In the genomic region with DNA sequence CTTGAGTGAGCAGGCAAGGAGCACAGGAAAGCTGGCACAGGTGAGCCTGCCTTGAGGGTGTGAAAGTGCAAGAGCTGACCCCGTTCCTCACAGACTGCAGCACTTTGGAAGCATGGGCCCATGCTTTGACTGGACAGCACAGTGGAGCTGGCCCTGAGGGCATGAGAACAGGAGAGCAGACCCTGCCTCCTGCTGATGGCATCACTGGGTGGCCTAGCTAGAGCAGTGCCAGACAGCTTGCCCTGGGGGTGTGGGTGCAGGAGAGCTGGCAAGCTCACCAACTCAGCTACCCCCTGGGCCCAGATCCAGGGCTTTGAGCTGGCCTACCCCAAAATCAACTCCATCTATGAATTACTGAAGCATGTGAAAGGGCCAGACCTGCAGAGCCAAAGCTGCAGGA, we compare ENCODE assay signal across 26 mouse cellular contexts. TPM values are rescaled to one million over a fixed set of nuclear protein-coding genes. Genes with fewer than 3 reads are reported as not detected.
A peak's percentile ranks its signal among the peaks of the same experiment; 100 is the strongest.
DNase-seq lines count a peak whose midpoint lies in the region; ATAC-seq lines count a peak whose summit lies in the region.
"Had no signal": no experiment of that assay in that cellular context is flagged by ENCODE, and none has a peak within 500 bp of the region (broad histone marks: within the 10 kb centered on the region; RNA-seq: fewer than 3 reads in every experiment).

No protein-coding gene starts in this region.

- no peak overlapping the region for H3K4me3 ChIP-seq in forebrain, embryonic 15.5 days
- H3K4me3 ChIP-seq in forebrain, embryonic 14.5 days (ENCODE audit: low read depth, low read length), result no peak overlapping the region
- H3K4me3 ChIP-seq in intestine, embryonic 14.5 days (ENCODE audit: low read depth, low read length), result no peak overlapping the region
- H3K4me3 ChIP-seq in intestine, embryonic 15.5 days (replicated peaks), result no peak overlapping the region
- H3K4me3 ChIP-seq in kidney, embryonic 16.5 days (ENCODE audit: low read length), result no peak overlapping the region
- H3K4me3 ChIP-seq in kidney, embryonic 15.5 days (replicated peaks), result no peak overlapping the region
- H3K4me3 ChIP-seq: embryonic facial prominence, embryonic 13.5 days; embryonic facial prominence, embryonic 15.5 days; erythroblast, embryonic 14.5 days; forebrain, embryonic 10.5 days; forebrain, embryonic 12.5 days had no signal

- peak; percentile 53; the same call in 1 of the 2 replicates for ATAC-seq in forebrain, embryonic 15.5 days (replicated peaks)
- ATAC-seq in forebrain, embryonic 14.5 days, result no peak; the same call in 1 of the 2 replicates
- no peak for ATAC-seq in intestine, embryonic 14.5 days (replicated peaks; ENCODE audit: low FRiP score, low TSS enrichment, low read depth)
- no peak for ATAC-seq in intestine, embryonic 15.5 days
- ATAC-seq in kidney, embryonic 16.5 days (ENCODE audit: low FRiP score, low TSS enrichment), result no peak
- no peak for ATAC-seq in kidney, embryonic 15.5 days (replicated peaks; ENCODE audit: low FRiP score)
- ATAC-seq: CD4-positive, CD25-positive, alpha-beta regulatory T cell, adult 4 months; forebrain, embryonic 16.5 days had no signal

- H3K9ac ChIP-seq in forebrain, embryonic 15.5 days (replicated peaks), result no peak overlapping the region
- no peak overlapping the region for H3K9ac ChIP-seq in forebrain, embryonic 14.5 days (ENCODE audit: low read length)
- no peak overlapping the region for H3K9ac ChIP-seq in intestine, embryonic 14.5 days (ENCODE audit: low read length)
- no peak overlapping the region for H3K9ac ChIP-seq in intestine, embryonic 15.5 days
- no peak overlapping the region for H3K9ac ChIP-seq in kidney, embryonic 16.5 days (replicated peaks; ENCODE audit: low read length)
- no peak overlapping the region for H3K9ac ChIP-seq in kidney, embryonic 15.5 days
- H3K9ac ChIP-seq: embryonic facial prominence, embryonic 13.5 days; embryonic facial prominence, embryonic 15.5 days; forebrain, embryonic 12.5 days had no signal

- peaks cover 3% of the 10 kb centered on the region; the same call in 1 of the 2 replicates for H3K4me1 ChIP-seq in forebrain, embryonic 15.5 days
- H3K4me1 ChIP-seq in forebrain, embryonic 14.5 days (ENCODE audit: control insufficient read depth, insufficient read depth, low read length), result no peaks in the 10 kb centered on the region
- H3K4me1 ChIP-seq in intestine, embryonic 14.5 days (replicated peaks; ENCODE audit: control insufficient read depth, insufficient read depth, low read length), result no peaks in the 10 kb centered on the region
- H3K4me1 ChIP-seq in intestine, embryonic 15.5 days (replicated peaks), result no peaks in the 10 kb centered on the region
- H3K4me1 ChIP-seq in kidney, embryonic 16.5 days (ENCODE audit: insufficient read depth, low read length), result no peaks in the 10 kb centered on the region
- no peaks in the 10 kb centered on the region for H3K4me1 ChIP-seq in kidney, embryonic 15.5 days
- H3K4me1 ChIP-seq: embryonic facial prominence, embryonic 13.5 days; embryonic facial prominence, embryonic 15.5 days; forebrain, embryonic 10.5 days; forebrain, embryonic 12.5 days had no signal

- H3K27ac ChIP-seq in forebrain, embryonic 15.5 days (replicated peaks), result no peak overlapping the region
- no peak overlapping the region for H3K27ac ChIP-seq in forebrain, embryonic 14.5 days (ENCODE audit: low read depth, low read length)
- H3K27ac ChIP-seq in intestine, embryonic 14.5 days (ENCODE audit: low read depth), result no peak overlapping the region
- no peak overlapping the region for H3K27ac ChIP-seq in intestine, embryonic 15.5 days
- 0 out of 2 replicates have a peak overlapping the region, but pooled peaks have one; percentile 10 for H3K27ac ChIP-seq in kidney, embryonic 16.5 days (ENCODE audit: low read length)
- H3K27ac ChIP-seq in kidney, embryonic 15.5 days, result no peak overlapping the region
- H3K27ac ChIP-seq: embryonic facial prominence, embryonic 13.5 days; embryonic facial prominence, embryonic 15.5 days; forebrain, embryonic 10.5 days; forebrain, embryonic 12.5 days had no signal

- WGBS in forebrain, embryonic 15.5 days, result 78% methylated on average over 1 of the region's 1 CpGs
- 85% methylated on average over 1 of the region's 1 CpGs for WGBS in forebrain, embryonic 14.5 days
- WGBS in intestine, embryonic 14.5 days, result 86% methylated on average over 1 of the region's 1 CpGs
- 94% methylated on average over 1 of the region's 1 CpGs for WGBS in intestine, embryonic 15.5 days
- 76% methylated on average over 1 of the region's 1 CpGs for WGBS in kidney, embryonic 16.5 days
- WGBS in kidney, embryonic 15.5 days, result 79% methylated on average over 1 of the region's 1 CpGs

- H3K27me3 ChIP-seq in forebrain, embryonic 15.5 days, result no peaks in the 10 kb centered on the region
- H3K27me3 ChIP-seq in forebrain, embryonic 14.5 days (replicated peaks; ENCODE audit: control insufficient read depth, insufficient read depth, low read length), result no peaks in the 10 kb centered on the region
- no peaks in the 10 kb centered on the region for H3K27me3 ChIP-seq in intestine, embryonic 14.5 days (replicated peaks; ENCODE audit: control insufficient read depth, insufficient read depth, low read length)
- no peaks in the 10 kb centered on the region for H3K27me3 ChIP-seq in intestine, embryonic 15.5 days (replicated peaks)
- no peaks in the 10 kb centered on the region for H3K27me3 ChIP-seq in kidney, embryonic 16.5 days (ENCODE audit: insufficient read depth, low read length)
- H3K27me3 ChIP-seq in kidney, embryonic 15.5 days, result no peaks in the 10 kb centered on the region
- H3K27me3 ChIP-seq: CH12.LX; embryonic facial prominence, embryonic 13.5 days; embryonic facial prominence, embryonic 15.5 days; forebrain, embryonic 12.5 days had no signal

- H3K9me3 ChIP-seq in forebrain, embryonic 15.5 days, result no peaks in the 10 kb centered on the region
- no peaks in the 10 kb centered on the region for H3K9me3 ChIP-seq in forebrain, embryonic 14.5 days (replicated peaks; ENCODE audit: control insufficient read depth, low read length)
- no peaks in the 10 kb centered on the region for H3K9me3 ChIP-seq in intestine, embryonic 14.5 days (ENCODE audit: control insufficient read depth, low read length)
- H3K9me3 ChIP-seq in intestine, embryonic 15.5 days, result no peaks in the 10 kb centered on the region
- H3K9me3 ChIP-seq in kidney, embryonic 16.5 days (ENCODE audit: low read length), result no peaks in the 10 kb centered on the region
- no peaks in the 10 kb centered on the region for H3K9me3 ChIP-seq in kidney, embryonic 15.5 days (replicated peaks)
- H3K9me3 ChIP-seq: embryonic facial prominence, embryonic 13.5 days; embryonic facial prominence, embryonic 15.5 days; forebrain, embryonic 10.5 days; forebrain, embryonic 12.5 days; G1E had no signal

- DNase-seq in forebrain, embryonic 14.5 days (ENCODE audit: low spot score), result no peak
- peak; percentile 20 for DNase-seq in intestine, embryonic 14.5 days (ENCODE audit: low spot score)
- DNase-seq: adrenal gland, adult 2 months; adrenal gland, postnatal 10 days; adrenal gland, postnatal 25 days; B cell, adult 2 months; cerebellum, adult 11 months; cerebellum, adult 18-20 months; cerebellum, adult 8-10 months; cerebellum, adult 9-11 months; cerebellum, postnatal 14 days; cerebellum, postnatal 36 days; embryo, embryonic 11 days had no signal

- peaks cover 73% of the 10 kb centered on the region for H3K36me3 ChIP-seq in forebrain, embryonic 15.5 days
- peaks cover 76% of the 10 kb centered on the region for H3K36me3 ChIP-seq in forebrain, embryonic 14.5 days (ENCODE audit: control insufficient read depth, insufficient read depth, low read length)
- peaks cover 84% of the 10 kb centered on the region for H3K36me3 ChIP-seq in intestine, embryonic 14.5 days (ENCODE audit: control insufficient read depth, insufficient read depth, low read length)
- H3K36me3 ChIP-seq in intestine, embryonic 15.5 days, result peaks cover 24% of the 10 kb centered on the region
- peaks cover 70% of the 10 kb centered on the region for H3K36me3 ChIP-seq in kidney, embryonic 16.5 days (ENCODE audit: insufficient read depth, low read length)
- peaks cover 91% of the 10 kb centered on the region for H3K36me3 ChIP-seq in kidney, embryonic 15.5 days

- H3K4me2 ChIP-seq in forebrain, embryonic 15.5 days (replicated peaks), result no peak overlapping the region
- H3K4me2 ChIP-seq in forebrain, embryonic 14.5 days (ENCODE audit: low read length), result no peak overlapping the region
- no peak overlapping the region for H3K4me2 ChIP-seq in intestine, embryonic 14.5 days (ENCODE audit: low read length)
- no peak overlapping the region for H3K4me2 ChIP-seq in intestine, embryonic 15.5 days (replicated peaks)
- H3K4me2 ChIP-seq in kidney, embryonic 16.5 days (replicated peaks; ENCODE audit: low read depth, low read length), result no peak overlapping the region
- no peak overlapping the region for H3K4me2 ChIP-seq in kidney, embryonic 15.5 days
- H3K4me2 ChIP-seq: embryonic facial prominence, embryonic 13.5 days; embryonic facial prominence, embryonic 15.5 days; forebrain, embryonic 12.5 days had no signal

RNA-seq across cellular contexts. Expression of gene Lrig2, which starts 53.1 kb away (rescaled TPM):
- polyA plus RNA-seq in forebrain, embryonic 15.5 days (2015; fragmentation: Nextera tagmentation; extraction: Ambion mirVana), result 28.2 and 30.5 TPM in 2 replicates
- 20.9 and 27.4 TPM in 2 replicates for polyA plus RNA-seq in forebrain, embryonic 14.5 days (2014; fragmentation: Nextera tagmentation; extraction: Ambion mirVana)
- 19.3 and 21.7 TPM in 2 replicates for polyA plus RNA-seq in intestine, embryonic 14.5 days (2014; fragmentation: Nextera tagmentation; extraction: Ambion mirVana)
- 11.2 and 13.3 TPM in 2 replicates for polyA plus RNA-seq in intestine, embryonic 15.5 days (2015; fragmentation: Nextera tagmentation; extraction: Ambion mirVana)
- polyA plus RNA-seq in kidney, embryonic 16.5 days (2015; fragmentation: Nextera tagmentation; extraction: Ambion mirVana), result 15.6 TPM in 2 replicates
- 16.9 TPM in 2 replicates for polyA plus RNA-seq in kidney, embryonic 15.5 days (2015; fragmentation: Nextera tagmentation; extraction: Ambion mirVana)
